Mouse (Mus musculus): Measurements from ENCODE around the gene H2-M3. TPM values are rescaled to one million over a fixed set of nuclear protein-coding genes. Genes with fewer than 3 reads are reported as not detected.

The H2-M3 gene
- polyA plus RNA-seq, 1 experiment from 2014 or later, result 1.1 TPM

DNA sequence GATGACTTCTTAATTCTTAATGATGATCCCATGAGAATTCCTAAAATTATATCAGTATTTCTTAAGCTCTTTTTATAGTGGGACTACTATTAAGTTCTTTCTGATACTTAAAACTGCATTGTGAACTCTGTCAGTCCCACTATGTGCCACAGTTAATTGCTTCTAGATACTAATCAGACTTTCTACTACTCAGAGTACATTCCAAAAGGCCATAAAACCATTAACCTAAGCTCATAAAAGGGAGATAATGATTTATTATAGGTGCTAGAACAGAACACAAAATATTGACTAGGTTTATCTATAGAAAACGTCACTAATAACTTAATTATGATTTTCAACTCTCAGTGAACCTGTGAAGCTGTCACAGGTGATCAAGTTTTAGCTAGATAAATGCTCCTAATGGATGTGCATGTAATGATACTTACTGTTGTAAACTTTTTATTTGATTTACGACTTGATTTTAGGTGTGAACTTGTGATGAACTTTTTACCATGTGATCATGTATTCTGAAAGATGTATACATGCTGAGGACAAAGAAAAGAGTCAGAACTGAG is 40.2 kb downstream of the H2-M3 start:
- no peaks in the 10 kb centered on the region for H3K4me1 ChIP-seq (ENCODE audit: control insufficient read depth in 2 of 2, insufficient read depth in 2 of 2, low read length in 2 of 2)
- no peak for ATAC-seq (ENCODE audit: insufficient number of reproducible peaks, insufficient read depth, low FRiP score, low read depth)
- no peak overlapping the region for H3K27ac ChIP-seq (replicated peaks in 1 of 2; ENCODE audit: control insufficient read depth in 1 of 2, insufficient read depth in 1 of 2, low read depth in 2 of 2, low read length in 2 of 2)
- no peak overlapping the region for H3K4me3 ChIP-seq (ENCODE audit: control insufficient read depth in 1 of 2, insufficient read depth in 1 of 2, low read depth in 1 of 2, low read length in 2 of 2)
- no peak overlapping the region for H3K9ac ChIP-seq (ENCODE audit: low read length)
- H3K36me3 ChIP-seq (ENCODE audit: control insufficient read depth, insufficient read depth, low read length), result no peaks in the 10 kb centered on the region
- H3K4me2 ChIP-seq (ENCODE audit: low read length), result no peak overlapping the region
- WGBS, result 47% methylated on average over 2 of the region's 2 CpGs
- no peaks in the 10 kb centered on the region for H3K27me3 ChIP-seq (ENCODE audit: control insufficient read depth, insufficient read depth, low read length)
- no peaks in the 10 kb centered on the region for H3K9me3 ChIP-seq (ENCODE audit: control insufficient read depth, low read length)

DNA sequence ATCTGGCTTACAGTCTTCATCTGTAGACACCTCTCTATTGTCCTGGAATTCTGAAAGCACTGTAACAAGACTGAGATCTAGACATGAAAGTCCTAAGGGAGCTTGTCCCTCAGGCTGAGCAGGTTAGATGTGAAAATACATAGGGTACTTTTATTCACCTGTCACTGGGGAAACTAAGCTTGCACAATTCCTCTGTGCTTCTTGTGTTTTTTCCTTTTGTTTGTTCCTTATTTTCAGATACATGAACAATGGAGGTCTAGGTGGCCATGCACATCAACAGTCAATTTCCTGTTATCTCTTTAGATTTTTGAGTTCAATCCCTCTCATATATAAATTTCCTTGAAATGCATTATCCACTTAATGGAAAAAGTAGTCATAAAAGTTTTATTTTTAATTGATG is 46.9 kb downstream of the H2-M3 start, which contains the start of gene Olfr102:
TSS of gene Olfr102 (minus strand) at position 101 of the 400 bp plus-strand sequence.
- Histone ChIP-seq H3K36me3 (ENCODE audit: control insufficient read depth, insufficient read depth, low read length) (no peaks in the 10 kb centered on the region), H3K27me3 (ENCODE audit: control insufficient read depth, insufficient read depth, low read length) (no peaks in the 10 kb centered on the region), H3K4me2 (ENCODE audit: low read length) (no peak within 1 kb of the TSS), H3K4me3 (ENCODE audit: control insufficient read depth in 1 of 2, insufficient read depth in 1 of 2, low read depth in 1 of 2, low read length in 2 of 2) (no peak within 1 kb of the TSS), H3K9ac (ENCODE audit: low read length) (no peak within 1 kb of the TSS), H3K9me3 (ENCODE audit: control insufficient read depth, low read length) (peaks cover 10% of the 10 kb centered on the region; the same call in 1 of the 2 replicates), H3K27ac (replicated peaks in 1 of 2; ENCODE audit: control insufficient read depth in 1 of 2, insufficient read depth in 1 of 2, low read depth in 2 of 2, low read length in 2 of 2) (no peak within 1 kb of the TSS), H3K4me1 (ENCODE audit: control insufficient read depth in 2 of 2, insufficient read depth in 2 of 2, low read length in 2 of 2) (no peaks in the 10 kb centered on the region)
- ATAC-seq (ENCODE audit: insufficient number of reproducible peaks, insufficient read depth, low FRiP score, low read depth), result no peak

Other genes with a start within 250 kb of the H2-M3 start
- gene Mog, start 246.8 kb upstream of the H2-M3 start, polyA plus RNA-seq (2014; fragmentation: Nextera tagmentation; extraction: Ambion mirVana), result 0.15 TPM in 1 of 2 replicates, not detected in the other
- 3.6 and 8.0 TPM in 2 replicates for gene Gabbr1, start 224.3 kb upstream of the H2-M3 start, polyA plus RNA-seq (2014; fragmentation: Nextera tagmentation; extraction: Ambion mirVana)
- not detected in 2 replicates for gene Olfr90, start 181.7 kb upstream of the H2-M3 start, polyA plus RNA-seq (2014; fragmentation: Nextera tagmentation; extraction: Ambion mirVana)
- gene Olfr91, start 171.9 kb upstream of the H2-M3 start, polyA plus RNA-seq (2014; fragmentation: Nextera tagmentation; extraction: Ambion mirVana), result not detected in 2 replicates
- not detected in 2 replicates for gene Olfr92, start 150.1 kb upstream of the H2-M3 start, polyA plus RNA-seq (2014; fragmentation: Nextera tagmentation; extraction: Ambion mirVana)
- gene Olfr93, start 108.7 kb upstream of the H2-M3 start, polyA plus RNA-seq (2014; fragmentation: Nextera tagmentation; extraction: Ambion mirVana), result not detected in 2 replicates
- not detected in 2 replicates for gene Ubd, start 76.3 kb upstream of the H2-M3 start, polyA plus RNA-seq (2014; fragmentation: Nextera tagmentation; extraction: Ambion mirVana)
- gene Olfr94, start 69.2 kb upstream of the H2-M3 start, polyA plus RNA-seq (2014; fragmentation: Nextera tagmentation; extraction: Ambion mirVana), result not detected in 2 replicates
- gene Olfr95, start 57.1 kb upstream of the H2-M3 start, polyA plus RNA-seq (2014; fragmentation: Nextera tagmentation; extraction: Ambion mirVana), result not detected in 2 replicates
- gene Olfr96, start 50.1 kb upstream of the H2-M3 start, polyA plus RNA-seq (2014; fragmentation: Nextera tagmentation; extraction: Ambion mirVana), result not detected in 2 replicates
- gene Olfr97, start 32.9 kb upstream of the H2-M3 start, polyA plus RNA-seq (2014; fragmentation: Nextera tagmentation; extraction: Ambion mirVana), result not detected in 2 replicates
- not detected in 2 replicates for gene Olfr98, start 6.5 kb upstream of the H2-M3 start, polyA plus RNA-seq (2014; fragmentation: Nextera tagmentation; extraction: Ambion mirVana)
- gene Olfr99, start 13.2 kb downstream of the H2-M3 start, polyA plus RNA-seq (2014; fragmentation: Nextera tagmentation; extraction: Ambion mirVana), result not detected in 2 replicates
- gene Olfr101, start 34.1 kb downstream of the H2-M3 start, polyA plus RNA-seq (2014; fragmentation: Nextera tagmentation; extraction: Ambion mirVana), result not detected in 2 replicates
- not detected in 2 replicates for gene Olfr102, start 46.8 kb downstream of the H2-M3 start, polyA plus RNA-seq (2014; fragmentation: Nextera tagmentation; extraction: Ambion mirVana)
- not detected in 2 replicates for gene Olfr103, start 69.5 kb downstream of the H2-M3 start, polyA plus RNA-seq (2014; fragmentation: Nextera tagmentation; extraction: Ambion mirVana)
- gene Olfr104-ps, start 89.4 kb downstream of the H2-M3 start, polyA plus RNA-seq (2014; fragmentation: Nextera tagmentation; extraction: Ambion mirVana), result not detected in 2 replicates
- not detected in 2 replicates for gene Olfr105-ps, start 108.8 kb downstream of the H2-M3 start, polyA plus RNA-seq (2014; fragmentation: Nextera tagmentation; extraction: Ambion mirVana)
- gene Olfr106-ps, start 120.2 kb downstream of the H2-M3 start, polyA plus RNA-seq (2014; fragmentation: Nextera tagmentation; extraction: Ambion mirVana), result not detected in 2 replicates
- gene Olfr107, start 129.0 kb downstream of the H2-M3 start, polyA plus RNA-seq (2014; fragmentation: Nextera tagmentation; extraction: Ambion mirVana), result not detected in 2 replicates
- not detected in 2 replicates for gene Olfr108, start 175.3 kb downstream of the H2-M3 start, polyA plus RNA-seq (2014; fragmentation: Nextera tagmentation; extraction: Ambion mirVana)
- gene Olfr109, start 188.7 kb downstream of the H2-M3 start, polyA plus RNA-seq (2014; fragmentation: Nextera tagmentation; extraction: Ambion mirVana), result not detected in 2 replicates
- gene H2-M2, start 213.3 kb downstream of the H2-M3 start, polyA plus RNA-seq (2014; fragmentation: Nextera tagmentation; extraction: Ambion mirVana), result not detected in 2 replicates
- gene Olfr110, start 222.2 kb downstream of the H2-M3 start, polyA plus RNA-seq (2014; fragmentation: Nextera tagmentation; extraction: Ambion mirVana), result not detected in 2 replicates
- 0.08 TPM in 1 of 2 replicates, not detected in the other for gene Olfr111, start 237.8 kb downstream of the H2-M3 start, polyA plus RNA-seq (2014; fragmentation: Nextera tagmentation; extraction: Ambion mirVana)